12 mouse cellular contexts compared by ENCODE assay signal in genomic region chr4:119904296-119904695, GRCm38 (mm10).
DNase-seq lines count a peak whose midpoint lies in the region; ATAC-seq lines count a peak whose summit lies in the region.
"Had no signal": no experiment of that assay in that cellular context is flagged by ENCODE, and none has a peak within 500 bp of the region (broad histone marks: within the 10 kb centered on the region; RNA-seq: fewer than 3 reads in every experiment).

No protein-coding gene starts in this region.

- DNase-seq in frontal cortex, postnatal 10 days (ENCODE audit: low spot score in 2 of 2) = no peak
- DNase-seq in left cerebral cortex, adult 18-20 months (ENCODE audit: low spot score in 2 of 2) = peak; percentile 34 to 60
- DNase-seq in left cerebral cortex, adult 11 months (ENCODE audit: low spot score) = no peak
- DNase-seq in right cerebral cortex, postnatal 25 days = peak; percentile 30
- DNase-seq in right cerebral cortex, postnatal 36 days (ENCODE audit: low spot score in 2 of 2) = no peak
- DNase-seq: cerebellum, adult 2 months; forebrain, postnatal 0 days; gastrocnemius, postnatal 36 days; heart, adult 18-20 months had no signal

- peak; percentile 50 for ATAC-seq in frontal cortex, adult (ENCODE audit: low TSS enrichment)
- ATAC-seq in megakaryocyte, adult 5-6 weeks (ENCODE audit: poor library complexity, severe bottlenecking) = no peak
- ATAC-seq: forebrain, embryonic 13.5 days; forebrain, postnatal 0 days had no signal

Comparison
In these comparisons a context has a peak if more than half of its experiments do, and no peak if none do; other contexts are left out.
1. DNase-seq: peak in left cerebral cortex, adult 18-20 months (2 of 2) and right cerebral cortex, postnatal 25 days (single experiment); none in frontal cortex, postnatal 10 days (0 of 2), left cerebral cortex, adult 11 months (single experiment) and right cerebral cortex, postnatal 36 days (0 of 2).